Mouse (Mus musculus) cerebellum, adult 2 months (tissue): Measurements from ENCODE around the gene Dlgap1. TPM values are rescaled to one million over a fixed set of nuclear protein-coding genes. Genes with fewer than 3 reads are reported as not detected.

Source experiments
- DNase-seq, 2 experiments: peaks; one replicate each; pipeline ENCODE4 v3.0.0; 2021
- H3K27ac ChIP-seq: fragments of 200-500 bp; 2 replicates; pipeline ENCODE4 v1.5.1; 2012; ENCODE audit warnings: low read length, control low read depth, inconsistent platforms; ENCODE audit not compliant: insufficient read depth
- H3K27me3 ChIP-seq: fragments of 200-500 bp; 2 replicates; pipeline ENCODE4 v1.6.1; 2012; ENCODE audit warnings: inconsistent platforms, mild to moderate bottlenecking, low read length, moderate library complexity; ENCODE audit not compliant: control insufficient read depth, insufficient read depth
- H3K4me1 ChIP-seq: fragments of 200-500 bp; 2 replicates; pipeline ENCODE4 v1.6.1; 2011; ENCODE audit warnings: low read length; ENCODE audit not compliant: control insufficient read depth, insufficient read depth
- H3K4me3 ChIP-seq: fragments of 200-500 bp; replicated peaks from 2 replicates; pipeline ENCODE3; 2011; ENCODE audit warnings: mild to moderate bottlenecking, low read depth, low read length, control low read depth; ENCODE audit not compliant: insufficient read depth
- CTCF ChIP-seq: fragments of 200-500 bp; IDR thresholded peaks from 2 replicates; pipeline ENCODE4 v1.5.1; 2011; ENCODE audit warnings: low read depth, mild to moderate bottlenecking, control low read depth, low read length, moderate library complexity, borderline replicate concordance; ENCODE audit not compliant: insufficient read depth
- POLR2A ChIP-seq: fragments of 200-500 bp; IDR thresholded peaks from 2 replicates; pipeline ENCODE4 v1.6.1; 2011; ENCODE audit warnings: low read length, control low read depth, borderline replicate concordance; ENCODE audit not compliant: insufficient read depth
- WGBS: fragments of 180-500 bp; shearing (Covaris S2); methylation state at CpG from one replicate; pipeline ENCODE4 v1.1.7; 2018; 5-methylcytosine and 5-hydroxymethylcytosine counted together
- polyA plus RNA-seq: library from polyadenylated mRNA; depleted of rRNA; stranded (reverse); fragments of >200 nt; gene quantifications from 2 replicates; pipeline ENCODE4 v1.2.3, GENCODE M21; 2012

The Dlgap1 gene
- polyA plus RNA-seq, 1 experiment = 172 TPM

DNA sequence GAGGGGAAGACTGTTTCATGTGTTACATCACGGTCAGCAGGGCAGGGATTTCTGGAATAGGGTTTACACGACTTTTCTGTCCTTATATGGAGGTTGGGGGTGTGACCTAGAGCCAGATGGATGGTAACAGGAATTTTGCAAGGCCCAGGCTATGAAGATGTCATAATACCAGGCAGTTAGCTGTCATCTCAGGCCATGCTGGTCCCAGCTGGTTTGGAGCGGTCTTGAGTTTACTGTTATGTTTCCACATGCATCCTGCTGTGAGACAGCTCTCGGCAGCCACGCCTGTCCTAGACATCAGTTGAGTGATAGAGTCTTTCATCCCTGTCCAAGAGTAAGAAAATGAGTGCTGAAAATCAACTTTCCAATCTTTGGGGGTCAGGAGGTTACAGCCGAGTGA lies 776.5 kb downstream of the Dlgap1 start:
- 61% methylated on average over 6 of the region's 6 CpGs for WGBS
- Histone ChIP-seq H3K27me3 (no peaks in the 10 kb centered on the region), H3K27ac (no peak overlapping the region), H3K4me3 (no peak overlapping the region), H3K4me1 (peaks cover 6% of the 10 kb centered on the region; the same call in 1 of the 2 replicates)
- no peak for TF ChIP-seq CTCF
- TF ChIP-seq POLR2A = no peak
- DNase-seq = no peak

DNA sequence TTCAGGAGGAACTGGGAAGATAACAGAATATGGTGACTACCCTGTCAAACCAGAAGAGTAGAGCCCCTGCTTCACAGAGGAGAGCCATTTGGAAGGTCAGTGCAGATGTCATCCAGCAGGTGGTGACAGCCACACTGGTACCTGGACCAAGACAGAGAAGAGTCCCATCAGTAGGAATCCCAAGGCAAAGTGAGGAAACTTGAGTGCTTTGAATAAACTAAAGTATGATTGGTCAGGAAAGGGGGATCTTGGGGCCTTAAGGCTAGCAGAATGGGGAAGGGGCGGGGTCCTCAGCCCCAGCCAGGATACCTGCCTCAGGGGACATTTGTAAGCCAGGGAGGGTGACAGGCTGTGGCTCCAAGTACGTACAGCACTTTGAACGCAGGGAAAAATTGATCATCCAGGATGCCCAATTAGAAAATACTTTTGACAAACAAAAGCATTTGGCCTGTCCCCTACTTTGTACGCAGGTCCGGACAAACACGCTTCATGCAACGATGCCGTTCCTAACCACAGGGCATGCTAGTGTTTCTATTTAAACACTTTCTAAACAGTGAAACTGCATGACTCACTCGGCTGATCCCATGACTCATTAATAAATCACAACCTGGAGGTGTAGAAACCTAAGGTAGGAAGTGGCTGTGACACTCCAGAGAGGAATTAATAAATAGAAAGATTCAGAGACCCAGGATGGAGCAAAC lies 777.7 kb downstream of the Dlgap1 start:
- H3K4me1 ChIP-seq = peaks cover 6% of the 10 kb centered on the region; the same call in 1 of the 2 replicates
- no peak overlapping the region for H3K27ac ChIP-seq
- DNase-seq = peak in 1 of 2 experiments; percentile 57
- no peak overlapping the region for H3K4me3 ChIP-seq
- TF ChIP-seq POLR2A (no peak), CTCF (no peak)
- WGBS = 49% methylated on average over 9 of the region's 9 CpGs
- no peaks in the 10 kb centered on the region for H3K27me3 ChIP-seq

GRCm38 (mm10) chr17:70747731-70748475 lies 779.0 kb downstream of the Dlgap1 start:
- no peak overlapping the region for H3K27ac ChIP-seq
- H3K27me3 ChIP-seq = no peaks in the 10 kb centered on the region
- no peak overlapping the region for H3K4me3 ChIP-seq
- H3K4me1 ChIP-seq = peaks cover 6% of the 10 kb centered on the region; the same call in 1 of the 2 replicates
- 49% methylated on average over 23 of the region's 23 CpGs for WGBS
- TF ChIP-seq POLR2A (no peak), CTCF (no peak)
- DNase-seq = no peak

DNA sequence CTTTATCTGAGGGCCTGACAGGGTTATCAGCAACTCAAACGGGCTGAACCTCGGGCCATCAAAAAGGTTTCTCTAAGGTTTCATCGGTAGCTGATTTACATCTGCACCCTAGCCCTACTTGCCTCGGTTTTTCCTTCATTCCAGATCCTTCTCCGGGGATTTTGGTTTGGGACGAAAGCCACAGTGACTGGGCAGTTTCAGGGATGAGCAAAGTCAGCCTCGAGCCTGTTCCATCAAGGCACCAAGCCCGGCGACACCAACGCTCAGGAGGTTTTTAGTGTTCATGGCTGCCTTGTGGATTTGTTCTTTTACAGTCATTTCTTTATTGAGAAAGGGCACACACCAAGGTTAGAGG lies 779.6 kb downstream of the Dlgap1 start:
- H3K4me3 ChIP-seq = no peak overlapping the region
- peaks cover 6% of the 10 kb centered on the region; the same call in 1 of the 2 replicates for H3K4me1 ChIP-seq
- no peaks in the 10 kb centered on the region for H3K27me3 ChIP-seq
- no peak for TF ChIP-seq CTCF
- TF ChIP-seq POLR2A = no peak
- no peak overlapping the region for H3K27ac ChIP-seq
- DNase-seq = no peak
- WGBS = 54% methylated on average over 10 of the region's 10 CpGs

DNA sequence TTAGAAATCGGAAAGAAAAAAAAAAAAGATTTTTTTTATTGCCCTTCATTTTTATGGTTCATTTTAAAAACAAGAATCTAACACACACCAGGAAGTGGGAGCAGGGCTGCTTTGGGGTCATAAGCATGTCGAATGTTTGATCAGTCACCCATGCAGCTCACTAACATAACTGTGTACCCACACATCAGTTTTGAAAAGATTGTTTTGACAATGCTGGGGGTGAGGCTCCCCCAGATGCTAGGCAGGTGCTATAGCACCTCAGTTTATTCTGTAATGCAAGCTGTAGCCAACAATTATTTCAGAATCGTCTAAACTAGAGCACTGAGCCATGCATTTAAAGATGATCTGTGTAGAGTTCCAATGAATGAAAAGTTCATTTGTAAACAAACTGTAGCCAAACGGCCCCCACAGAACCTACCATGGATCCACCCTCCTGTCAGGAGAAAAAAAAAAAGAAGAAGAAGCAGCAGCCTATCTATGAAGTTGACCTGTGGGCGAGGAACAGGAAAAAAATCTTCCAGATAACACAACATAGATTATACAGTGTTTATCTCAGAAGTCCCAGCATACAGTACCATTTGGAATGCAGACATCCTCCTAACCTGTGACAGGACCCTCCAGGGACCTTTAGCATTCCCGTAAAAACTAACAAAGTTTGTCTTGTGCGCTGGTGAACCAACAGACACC lies 780.2 kb downstream of the Dlgap1 start:
- no peak for DNase-seq
- TF ChIP-seq CTCF (no peak), POLR2A (no peak)
- no peak overlapping the region for H3K27ac ChIP-seq
- peaks cover 6% of the 10 kb centered on the region; the same call in 1 of the 2 replicates for H3K4me1 ChIP-seq
- no peaks in the 10 kb centered on the region for H3K27me3 ChIP-seq
- no peak overlapping the region for H3K4me3 ChIP-seq
- 71% methylated on average over 7 of the region's 7 CpGs for WGBS

DNA sequence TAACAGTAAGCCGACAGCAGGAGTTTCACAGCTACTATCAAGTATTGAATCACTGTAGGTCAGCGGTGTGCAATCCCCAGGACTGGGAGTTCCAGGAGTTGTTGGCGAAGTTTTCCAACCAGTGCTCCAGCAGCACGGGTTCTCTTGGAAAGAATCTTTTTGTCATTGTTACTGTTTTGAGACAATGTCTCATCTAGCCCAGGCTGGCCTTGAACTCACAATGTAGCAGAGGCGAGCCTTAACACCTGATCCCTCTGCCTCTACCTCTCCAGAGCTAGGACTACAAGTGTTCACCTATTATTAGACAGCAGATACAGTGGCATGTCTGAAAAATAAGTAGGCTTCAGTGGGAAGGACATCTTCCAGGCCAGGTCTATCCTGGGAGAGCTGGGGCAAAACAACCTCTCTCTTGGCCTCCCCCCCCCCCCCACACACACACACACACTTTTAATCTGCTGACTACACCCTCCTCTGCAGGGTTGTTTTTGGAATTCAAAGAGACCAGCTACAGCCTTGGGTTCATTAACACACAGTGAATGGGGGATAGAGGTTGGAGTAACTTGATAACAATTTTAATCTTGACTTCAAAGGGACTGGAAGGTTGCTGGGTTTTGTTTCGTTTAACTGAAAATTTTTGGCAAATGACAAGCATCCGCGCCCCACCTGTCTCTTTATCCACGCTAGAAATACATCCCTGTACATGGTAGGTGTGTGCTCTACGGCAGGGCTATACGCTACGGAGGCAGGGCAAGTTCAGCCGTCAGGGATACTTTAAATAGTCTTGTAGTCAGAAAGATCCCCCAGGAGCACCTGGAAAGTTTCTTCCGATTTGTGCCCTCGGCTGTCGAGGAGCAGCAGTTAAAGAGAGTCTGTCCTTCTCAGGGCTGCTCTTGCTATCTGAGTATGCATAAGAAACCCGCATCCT lies 781.6 kb downstream of the Dlgap1 start:
- no peak overlapping the region for H3K4me3 ChIP-seq
- DNase-seq = no peak
- H3K4me1 ChIP-seq = peaks cover 6% of the 10 kb centered on the region; the same call in 1 of the 2 replicates
- no peak overlapping the region for H3K27ac ChIP-seq
- WGBS = 72% methylated on average over 17 of the region's 17 CpGs
- no peak for TF ChIP-seq POLR2A
- no peak for TF ChIP-seq CTCF
- no peaks in the 10 kb centered on the region for H3K27me3 ChIP-seq

GRCm38 (mm10) chr17:70751161-70751651 lies 782.3 kb downstream of the Dlgap1 start:
- 37% methylated on average over 19 of the region's 19 CpGs for WGBS
- H3K4me3 ChIP-seq = no peak overlapping the region
- peaks cover 5% of the 10 kb centered on the region; the same call in 1 of the 2 replicates for H3K4me1 ChIP-seq
- no peak overlapping the region for H3K27ac ChIP-seq
- no peak for DNase-seq
- no peaks in the 10 kb centered on the region for H3K27me3 ChIP-seq
- TF ChIP-seq POLR2A (no peak), CTCF (no peak)
